ENCODE assay signal across 8 mouse cellular contexts in the genomic region with DNA sequence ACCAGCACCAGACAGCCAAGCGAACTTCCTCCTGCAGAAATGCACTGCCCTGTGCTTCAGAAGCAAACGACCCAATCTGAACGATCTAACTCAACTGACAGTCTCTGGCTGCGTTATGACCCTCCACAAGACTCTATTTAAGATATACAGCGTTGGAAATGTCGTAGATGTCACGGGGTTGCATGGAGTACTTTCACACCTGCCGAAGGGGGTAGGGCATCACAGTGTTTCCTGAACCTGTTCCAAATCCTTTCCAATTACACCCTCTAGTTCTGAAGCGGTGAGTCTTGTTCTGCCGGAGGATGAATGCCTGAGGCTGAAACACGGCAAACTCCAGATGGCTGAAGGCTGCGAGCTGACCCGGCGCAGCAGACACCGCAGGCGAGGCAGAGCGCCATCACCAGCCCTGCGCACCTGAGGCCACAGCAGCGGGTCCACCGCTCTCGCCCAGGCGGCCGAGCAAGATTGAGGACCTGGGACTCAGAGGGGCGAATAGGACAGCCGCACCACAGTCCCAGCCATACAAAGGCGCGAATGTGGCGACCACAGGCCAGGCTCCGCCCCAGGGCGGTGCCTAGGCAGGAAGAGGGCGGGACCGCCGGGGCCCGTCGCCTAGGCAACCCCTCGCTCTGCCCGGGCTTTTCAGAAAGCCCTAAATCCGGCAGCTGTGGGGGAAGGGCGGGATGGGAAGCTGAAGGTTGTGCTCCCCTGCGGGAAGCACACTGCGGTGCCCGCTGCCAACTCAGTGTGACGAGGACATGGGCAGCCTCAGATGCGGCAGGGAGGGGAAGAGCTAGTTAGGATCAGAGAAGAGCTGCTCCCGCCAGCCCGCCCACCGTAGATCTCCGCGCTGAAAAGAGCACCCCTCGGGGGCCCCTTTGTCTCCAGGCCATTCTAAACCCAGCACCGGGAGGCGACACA. TPM values are rescaled to one million over a fixed set of nuclear protein-coding genes. Genes with fewer than 3 reads are reported as not detected.
A peak's percentile ranks its signal among the peaks of the same experiment; 100 is the strongest.
DNase-seq lines count a peak whose midpoint lies in the region; ATAC-seq and TF ChIP-seq lines count a peak whose summit lies in the region.

A gene (plus strand): TSS at position 773 of the 921 bp plus-strand sequence.

- H3K27ac ChIP-seq in bone marrow, adult 2 months (ENCODE audit: control insufficient read depth, insufficient read depth, low read depth, low read length, poor library complexity): peak within 1 kb of the TSS; percentile 89
- peak within 1 kb of the TSS; percentile 100 for H3K27ac ChIP-seq in embryonic facial prominence, embryonic 15.5 days (replicated peaks)
- H3K27ac ChIP-seq in kidney, embryonic 14.5 days (ENCODE audit: low read depth, low read length): peak within 1 kb of the TSS; percentile 98
- H3K27ac ChIP-seq in limb, embryonic 15.5 days: peak within 1 kb of the TSS; percentile 100

- under 1% methylated on average over 52 of the region's 52 CpGs for WGBS in bone marrow, adult 2 months
- under 1% methylated on average over 52 of the region's 52 CpGs for WGBS in embryonic facial prominence, embryonic 15.5 days
- under 1% methylated on average over 47 of the region's 52 CpGs for WGBS in kidney, embryonic 14.5 days
- WGBS in limb, embryonic 15.5 days: under 1% methylated on average over 52 of the region's 52 CpGs

- peak; percentile 97 for DNase-seq in 416B (ENCODE audit: low read depth)
- peak; percentile 93 to 95 for DNase-seq in heart, adult 9 months (ENCODE audit: low spot score in 2 of 2)
- peak; percentile 85 to 91 for DNase-seq in monocyte, adult 2 months (ENCODE audit: low read depth in 1 of 2, low spot score in 2 of 2)
- DNase-seq in spleen, postnatal 36 days (ENCODE audit: low spot score in 2 of 2): peak; percentile 95

- TF ChIP-seq CTCF in bone marrow, adult 2 months (IDR thresholded peaks at IDR 0.05; ENCODE audit: control insufficient read depth, insufficient read depth, low read length): no peak

- no peaks in the 10 kb centered on the region for H3K27me3 ChIP-seq in embryonic facial prominence, embryonic 15.5 days
- H3K27me3 ChIP-seq in kidney, embryonic 14.5 days (ENCODE audit: control insufficient read depth, insufficient read depth, low read length): no peaks in the 10 kb centered on the region
- H3K27me3 ChIP-seq in limb, embryonic 15.5 days: no peaks in the 10 kb centered on the region

- peak within 1 kb of the TSS; percentile 100 for H3K4me3 ChIP-seq in bone marrow, adult 2 months (replicated peaks; ENCODE audit: control insufficient read depth, low read depth, low read length)
- peak within 1 kb of the TSS; percentile 95 for H3K4me3 ChIP-seq in embryonic facial prominence, embryonic 15.5 days (replicated peaks)
- peak within 1 kb of the TSS; percentile 97 for H3K4me3 ChIP-seq in kidney, embryonic 14.5 days (ENCODE audit: low read length)
- peak within 1 kb of the TSS; percentile 91 for H3K4me3 ChIP-seq in limb, embryonic 15.5 days

- H3K36me3 ChIP-seq in embryonic facial prominence, embryonic 15.5 days: no peaks in the 10 kb centered on the region
- no peaks in the 10 kb centered on the region for H3K36me3 ChIP-seq in kidney, embryonic 14.5 days (ENCODE audit: control insufficient read depth, insufficient read depth, low read length)
- no peaks in the 10 kb centered on the region for H3K36me3 ChIP-seq in limb, embryonic 15.5 days

- ATAC-seq in embryonic facial prominence, embryonic 15.5 days (ENCODE audit: insufficient number of reproducible peaks, low FRiP score, low TSS enrichment, low read depth): peak; percentile 80
- ATAC-seq in kidney, embryonic 14.5 days (ENCODE audit: low FRiP score, low TSS enrichment): peak; percentile 76
- peak; percentile 75 for ATAC-seq in limb, embryonic 15.5 days (ENCODE audit: insufficient number of reproducible peaks, low FRiP score, low TSS enrichment, low read depth)

- peak within 1 kb of the TSS; percentile 95 for H3K9ac ChIP-seq in embryonic facial prominence, embryonic 15.5 days
- H3K9ac ChIP-seq in kidney, embryonic 14.5 days (ENCODE audit: low read depth, low read length): peak within 1 kb of the TSS; percentile 97
- H3K9ac ChIP-seq in limb, embryonic 15.5 days: peak within 1 kb of the TSS; percentile 82

- H3K9me3 ChIP-seq in embryonic facial prominence, embryonic 15.5 days (replicated peaks): no peaks in the 10 kb centered on the region
- H3K9me3 ChIP-seq in kidney, embryonic 14.5 days (ENCODE audit: control insufficient read depth, low read length): no peaks in the 10 kb centered on the region
- H3K9me3 ChIP-seq in limb, embryonic 15.5 days: no peaks in the 10 kb centered on the region

- TF ChIP-seq POLR2A in bone marrow, adult 2 months (IDR thresholded peaks at IDR 0.05; ENCODE audit: borderline replicate concordance, control insufficient read depth, low read depth, low read length): peak; percentile 97

- H3K4me1 ChIP-seq in bone marrow, adult 2 months (ENCODE audit: control insufficient read depth, insufficient read depth, low read length): no peaks in the 10 kb centered on the region; the same call in 1 of the 2 replicates
- H3K4me1 ChIP-seq in embryonic facial prominence, embryonic 15.5 days: peaks cover 25% of the 10 kb centered on the region
- peaks cover 26% of the 10 kb centered on the region for H3K4me1 ChIP-seq in kidney, embryonic 14.5 days (ENCODE audit: control insufficient read depth, insufficient read depth, low read length)
- H3K4me1 ChIP-seq in limb, embryonic 15.5 days: peaks cover 22% of the 10 kb centered on the region

- peak within 1 kb of the TSS; percentile 76 for H3K4me2 ChIP-seq in embryonic facial prominence, embryonic 15.5 days (replicated peaks)
- H3K4me2 ChIP-seq in kidney, embryonic 14.5 days (replicated peaks; ENCODE audit: low read depth, low read length): peak within 1 kb of the TSS; percentile 80
- peak within 1 kb of the TSS; percentile 83 for H3K4me2 ChIP-seq in limb, embryonic 15.5 days

RNA-seq across cellular contexts. Expression of the gene that starts here (rescaled TPM):
- 26.2 and 44.7 TPM in 2 replicates for polyA plus RNA-seq in bone marrow, adult 2 months (2011; ENCODE audit: insufficient read depth, insufficient read length, low replicate concordance, missing spikeins)
- 36.3 and 49.5 TPM in 2 replicates for polyA plus RNA-seq in embryonic facial prominence, embryonic 15.5 days (2015; fragmentation: Nextera tagmentation; extraction: Ambion mirVana)
- 35.7 and 40.7 TPM in 2 replicates for polyA plus RNA-seq in kidney, embryonic 14.5 days (2014; fragmentation: Nextera tagmentation; extraction: Ambion mirVana)
- polyA plus RNA-seq in limb, embryonic 15.5 days (2015; fragmentation: Nextera tagmentation; extraction: Ambion mirVana): 38.0 and 39.9 TPM in 2 replicates

Comparison
In these comparisons a context has a peak if more than half of its experiments do, and no peak if none do; other contexts are left out.
1. Peak in every context shown above with its lines: DNase-seq, ATAC-seq, H3K4me3 ChIP-seq and H3K27ac ChIP-seq.